Mouse (Mus musculus) neural tube, embryonic 10.5 days (tissue): ENCODE results near the gene Zglp1.

ENCODE experiments used
- DNase-seq: peaks from one replicate; pipeline ENCODE4 v3.0.0-alpha.2; 2017; ENCODE audit warnings: low spot score; ENCODE audit errors: extremely low spot score

The Zglp1 gene

DNA sequence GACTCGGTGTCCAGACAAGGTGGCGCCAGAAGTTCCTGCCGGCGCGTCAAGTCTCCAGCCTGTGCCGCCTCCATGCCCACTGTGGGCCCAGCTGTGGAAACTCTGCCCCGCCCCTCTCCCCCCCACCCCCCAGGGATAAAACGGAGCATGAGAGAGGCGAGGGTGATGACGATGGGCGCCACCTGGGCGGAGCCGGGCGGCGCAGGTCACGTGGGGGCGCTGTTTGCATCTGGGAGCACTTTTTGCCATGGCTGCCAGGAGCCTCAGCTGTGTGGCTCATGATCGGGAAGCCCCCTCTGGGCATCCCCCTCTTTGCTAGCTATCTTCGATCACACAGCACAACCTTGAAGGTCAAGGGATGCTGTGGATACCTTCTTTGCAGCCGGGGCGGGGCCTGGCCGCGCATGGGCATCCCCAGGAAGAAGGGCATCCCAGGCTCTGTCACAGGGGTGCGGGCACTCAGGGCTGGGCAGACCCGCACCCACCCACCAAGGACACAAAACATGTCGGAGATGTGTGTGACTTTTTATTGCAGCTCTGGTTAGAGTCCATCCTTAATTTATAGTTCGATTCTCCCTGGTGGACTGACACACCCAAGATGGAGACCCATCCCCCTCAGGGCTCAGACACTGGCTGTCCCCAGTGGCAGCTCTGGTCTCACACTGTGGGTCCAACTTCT, at the start of gene Zglp1:
Gene Zglp1, minus strand, starts transcription at position 88 of the 679 bp plus-strand sequence.
- DNase-seq = no peak

DNA sequence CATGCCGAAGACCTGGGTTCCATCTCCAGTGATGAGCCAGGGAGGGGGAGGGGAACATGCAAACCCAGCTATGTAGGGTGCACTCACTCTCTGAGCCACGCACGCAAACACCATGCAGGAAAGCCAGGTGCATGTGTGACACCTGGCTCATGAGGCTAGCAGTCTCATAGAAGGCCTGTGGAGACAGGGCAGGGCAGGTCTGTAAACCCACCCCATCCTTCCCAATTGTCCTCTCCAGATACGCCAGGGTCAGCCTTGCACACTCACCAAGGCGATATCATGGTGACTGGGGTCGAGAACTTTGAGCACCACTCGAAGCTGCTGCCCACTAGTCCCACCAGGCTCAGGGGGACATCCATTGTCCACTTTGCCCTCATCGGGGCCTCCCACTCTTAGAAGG, 48.2 kb upstream of the Zglp1 start:
- no peak for DNase-seq

DNA sequence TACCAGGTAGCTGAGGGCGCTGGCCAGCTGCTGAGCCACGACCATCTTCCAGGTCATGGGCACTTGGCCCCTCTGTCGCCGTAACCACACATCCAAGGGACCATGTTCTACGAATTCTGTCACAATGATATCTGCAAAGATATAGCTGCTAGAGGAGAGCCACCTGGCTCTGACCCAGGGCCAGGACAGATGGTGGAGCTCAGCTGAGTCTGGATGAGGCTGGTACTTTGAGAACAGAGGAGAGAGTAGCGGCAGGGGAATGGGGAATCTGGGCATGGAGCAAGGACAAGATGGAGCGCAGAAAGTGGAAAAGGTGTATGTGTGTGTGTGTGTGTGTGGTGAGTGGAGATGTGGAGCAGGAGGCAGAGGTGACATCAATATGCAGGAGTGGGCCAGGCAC, 47.3 kb upstream of the Zglp1 start:
- DNase-seq = no peak

DNA sequence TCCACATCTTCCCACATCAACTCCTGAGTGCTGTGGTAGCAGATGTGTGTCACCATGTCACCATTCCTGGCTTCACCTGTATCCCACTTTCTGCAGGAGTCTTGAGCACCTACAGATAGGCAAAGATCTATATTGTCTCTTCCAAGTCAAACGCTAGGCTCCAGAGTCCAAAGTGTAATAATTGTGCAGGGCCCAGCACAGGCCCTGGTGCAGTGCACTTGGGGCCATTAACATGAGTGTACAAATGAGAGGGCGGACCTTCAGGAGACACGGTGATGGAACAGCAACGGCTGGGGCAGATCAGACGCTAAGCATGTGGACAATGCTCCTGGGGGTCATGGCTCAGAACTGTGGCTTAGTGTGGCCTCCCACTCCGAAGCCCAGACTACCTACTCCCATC, 46.9 kb upstream of the Zglp1 start:
- no peak for DNase-seq

DNA sequence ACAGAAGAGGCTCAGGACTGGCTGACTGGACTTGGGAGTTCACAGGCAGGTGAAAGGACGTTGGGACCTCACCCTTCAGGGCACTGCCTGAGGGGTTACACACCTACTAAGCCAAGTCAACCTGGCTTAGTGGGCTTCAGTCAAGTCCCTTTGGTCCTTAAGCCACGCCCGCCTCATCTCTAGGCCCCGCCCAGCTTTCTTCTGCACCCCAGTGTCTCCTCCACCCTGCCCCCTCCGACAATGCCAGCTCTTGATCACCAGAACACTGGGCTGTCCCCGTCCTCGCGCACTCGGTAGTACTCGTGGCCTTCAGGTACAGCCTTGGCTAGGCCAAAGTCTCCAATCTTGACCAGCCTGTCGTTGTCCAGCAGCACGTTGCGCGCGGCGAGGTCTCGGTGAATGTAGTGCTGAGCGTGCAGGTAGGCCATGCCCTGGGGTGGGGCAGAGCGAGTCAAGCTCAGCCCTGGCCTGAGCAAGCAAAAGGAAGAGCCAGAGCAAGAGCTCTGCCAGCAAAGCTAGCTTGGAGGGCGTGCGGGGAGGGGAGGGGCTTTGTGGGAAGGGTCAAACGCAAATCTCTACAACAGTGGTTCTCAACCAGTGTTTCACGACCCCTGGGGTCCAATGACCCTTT, 40.8 kb upstream of the Zglp1 start:
- DNase-seq = no peak

DNA sequence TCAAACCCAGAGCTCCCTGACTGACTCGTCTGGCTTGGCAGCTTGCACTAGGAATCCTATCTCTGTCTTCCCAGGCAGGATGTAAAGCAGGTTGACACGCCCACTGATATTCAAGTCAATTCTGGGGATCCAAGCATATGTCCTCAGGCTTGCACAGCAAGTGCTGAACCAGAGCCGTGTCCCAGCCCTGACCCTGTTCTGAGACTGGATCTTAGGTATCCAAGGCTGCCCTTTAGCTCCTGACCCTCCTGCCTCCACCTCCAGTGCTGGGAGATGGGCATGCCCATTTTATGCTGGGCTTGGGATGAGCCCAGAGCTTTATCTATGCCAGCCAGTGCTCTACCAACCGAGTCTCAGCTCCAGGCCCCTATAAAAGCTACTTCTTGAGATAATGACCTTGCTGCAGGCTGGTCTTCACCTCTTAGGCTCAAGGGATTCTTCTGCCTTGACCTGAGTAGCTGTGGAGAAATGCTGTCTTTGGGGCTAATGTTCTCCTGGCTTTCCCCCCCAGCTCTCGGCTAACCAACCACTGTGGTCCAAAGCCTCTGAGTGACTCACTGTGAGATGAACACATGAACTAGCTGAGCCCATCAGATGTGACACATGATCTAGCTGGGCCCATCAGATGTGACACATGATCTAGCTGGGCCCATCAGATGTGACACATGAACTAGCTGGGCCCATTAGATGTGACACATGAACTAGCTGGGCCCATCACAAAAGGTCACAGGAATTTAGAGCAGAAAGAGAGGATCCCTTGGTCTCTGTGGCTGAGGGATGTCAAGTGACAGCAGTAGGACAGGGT, 39.1 kb upstream of the Zglp1 start:
- no peak for DNase-seq

DNA sequence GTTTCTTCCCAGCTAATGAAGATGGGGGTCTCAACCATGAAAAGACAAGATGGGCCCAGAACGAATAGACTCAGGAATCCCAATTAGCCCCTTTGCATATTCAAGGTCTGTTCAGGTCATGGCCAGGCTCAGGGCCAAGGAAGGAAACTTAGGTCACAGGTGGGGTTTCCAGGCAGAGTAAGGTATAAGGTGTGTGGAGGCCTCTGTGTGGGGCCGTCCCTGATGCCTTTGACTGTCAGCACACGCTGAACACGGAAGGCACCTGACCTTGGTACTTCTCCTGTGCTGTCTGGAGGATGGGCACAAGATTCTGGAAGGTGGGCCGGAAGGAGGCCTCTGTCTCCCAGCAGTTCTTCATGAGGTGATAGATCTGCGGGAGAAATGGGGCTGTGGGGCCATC, 37.9 kb upstream of the Zglp1 start:
- no peak for DNase-seq

DNA sequence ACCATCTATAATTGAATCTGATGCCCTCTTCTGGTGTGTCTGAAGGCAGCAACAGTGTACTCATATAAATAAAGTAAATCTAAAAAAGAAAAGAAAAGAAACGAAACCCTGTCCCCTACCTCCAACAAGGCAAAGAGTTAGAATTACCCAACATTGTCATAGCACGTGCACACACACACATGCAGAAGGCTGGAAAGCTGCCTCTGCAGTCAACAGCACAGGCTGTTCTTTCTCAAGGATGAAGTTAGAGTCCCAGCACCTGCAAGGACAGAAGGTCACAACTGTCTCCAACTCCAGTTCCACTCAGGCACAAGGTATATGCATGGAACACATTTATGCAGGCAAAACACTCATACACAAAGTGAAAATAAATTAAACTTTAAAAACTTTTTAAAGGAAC, 35.2 kb upstream of the Zglp1 start:
- no peak for DNase-seq

DNA sequence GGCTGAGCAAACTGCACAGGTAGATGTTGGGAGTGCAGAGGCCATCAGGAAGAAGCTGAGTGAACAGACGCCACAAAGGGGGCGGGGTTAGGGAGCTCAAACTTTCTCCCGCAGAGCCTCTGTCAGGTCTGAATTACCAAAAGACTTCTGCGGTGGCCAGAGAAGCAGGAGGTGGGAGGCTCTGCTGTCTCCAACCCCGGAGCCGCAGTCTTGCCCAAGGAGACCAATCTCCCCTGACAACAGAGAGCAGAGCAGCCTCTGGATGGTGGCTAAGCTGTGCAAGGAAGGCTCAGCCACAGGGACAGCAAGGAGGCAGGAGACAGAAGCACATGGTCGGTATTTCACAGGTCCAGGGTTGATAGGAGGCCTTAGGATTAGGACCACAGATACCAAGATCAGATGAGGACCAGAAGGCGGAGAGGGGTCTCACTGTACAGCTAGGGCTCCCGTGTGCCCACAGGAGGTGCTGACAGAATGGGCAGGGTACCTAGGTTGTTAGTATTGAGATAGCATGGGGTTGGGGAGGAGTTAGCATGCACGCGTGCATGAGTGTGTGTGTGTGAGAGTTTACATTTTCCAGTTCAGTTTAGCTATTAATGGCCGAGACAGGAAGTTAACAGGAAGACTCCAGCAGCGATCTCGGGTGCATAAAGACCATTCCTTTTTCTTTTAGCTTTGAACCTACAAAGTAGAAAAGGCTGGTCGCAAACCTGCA, 33.7 kb upstream of the Zglp1 start:
- no peak for DNase-seq

DNA sequence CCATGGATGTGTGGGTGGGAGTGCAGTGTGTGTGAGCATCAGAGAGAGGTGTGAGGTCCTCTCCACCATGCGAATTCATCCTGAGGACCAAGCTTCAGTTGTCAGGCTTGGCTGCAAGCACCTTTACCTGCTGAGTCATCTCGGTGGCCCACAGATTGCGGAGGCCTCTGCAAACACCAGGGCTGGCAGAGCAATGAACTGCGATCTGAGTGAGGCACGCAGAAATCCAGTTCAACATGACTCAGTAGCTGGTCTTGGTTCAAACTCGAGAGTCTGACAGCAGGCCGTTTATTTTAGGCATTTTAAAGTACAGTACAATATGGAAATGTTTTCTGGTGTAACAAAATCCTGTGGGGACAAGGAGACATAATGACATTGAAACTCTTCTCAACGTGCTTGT, 30.9 kb upstream of the Zglp1 start:
- no peak for DNase-seq

DNA sequence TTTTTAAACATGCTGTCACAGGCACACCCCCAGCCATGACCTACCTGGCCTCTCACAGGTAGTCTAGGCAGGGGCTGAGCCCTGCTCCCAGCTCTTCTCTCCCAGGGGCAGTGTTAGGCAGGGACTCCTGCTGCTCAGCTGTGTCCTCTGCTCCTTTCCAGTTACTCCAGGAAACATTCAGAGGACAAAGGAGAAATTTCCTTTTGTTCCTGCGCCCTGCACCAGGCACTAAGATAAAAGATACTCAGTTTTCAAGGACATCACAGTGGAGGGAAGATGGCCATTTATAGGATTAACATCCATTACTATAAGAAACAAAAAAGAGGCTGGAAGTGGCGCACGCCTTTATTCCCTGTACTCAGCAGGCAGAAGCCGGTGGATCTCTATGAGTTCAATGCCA, 29.1 kb upstream of the Zglp1 start:
- DNase-seq = no peak

DNA sequence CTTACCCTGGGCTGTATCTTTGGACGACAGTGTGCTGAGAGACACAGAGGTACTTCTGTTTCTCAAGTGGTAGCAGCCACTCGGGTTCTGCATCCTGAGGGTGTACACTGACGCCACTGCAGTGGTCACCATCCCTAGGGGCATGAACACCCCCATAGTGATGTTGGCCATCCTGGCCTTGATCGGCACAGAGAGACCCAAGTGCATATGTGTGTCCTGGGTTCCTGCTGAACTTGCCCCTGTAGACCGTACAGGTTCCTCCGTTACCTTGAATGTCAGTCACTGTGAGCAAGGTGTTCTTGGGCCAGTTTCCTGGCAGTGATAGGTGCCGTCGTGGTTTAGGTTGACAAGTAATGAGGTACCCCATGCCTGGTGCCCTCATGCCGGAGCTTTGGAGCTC, 26.5 kb upstream of the Zglp1 start:
- no peak for DNase-seq

DNA sequence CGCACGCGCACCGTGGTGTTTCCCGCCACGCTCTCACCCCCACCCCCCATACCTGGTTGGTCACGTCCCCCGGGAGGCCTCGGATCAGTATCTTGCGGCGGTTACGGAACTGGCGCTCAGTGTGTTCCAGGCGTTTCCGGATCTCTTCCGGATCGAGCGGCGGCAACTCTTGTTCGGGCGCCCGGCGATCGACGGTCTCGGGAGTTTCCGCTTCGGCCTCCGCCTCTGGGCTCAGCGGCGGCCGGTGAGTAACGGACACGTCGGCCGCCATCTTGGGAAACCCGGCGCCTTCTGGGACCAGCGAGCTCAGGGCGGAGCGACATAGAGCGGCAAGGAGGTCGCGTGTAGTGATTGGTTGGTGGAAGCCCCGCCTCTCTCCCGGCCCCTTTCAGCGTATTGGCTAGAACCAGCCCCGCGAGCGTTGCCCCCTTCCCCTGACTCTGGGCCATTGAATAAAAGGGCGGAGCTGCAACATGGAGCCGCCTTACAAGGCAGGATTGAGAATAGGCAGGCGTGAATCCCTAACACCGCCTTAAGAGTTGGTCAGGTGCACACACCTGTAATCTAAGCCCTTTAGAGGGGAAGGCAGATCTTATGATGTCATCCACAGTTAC, 24.9 kb upstream of the Zglp1 start, which contains the start of the genes Gm38431 and Raver1:
Gene Gm38431, minus strand, starts transcription at position 291 of the 614 bp plus-strand sequence.
Gene Raver1, minus strand, starts transcription at position 302 of the 614 bp plus-strand sequence.
- peak; percentile 95 for DNase-seq

DNA sequence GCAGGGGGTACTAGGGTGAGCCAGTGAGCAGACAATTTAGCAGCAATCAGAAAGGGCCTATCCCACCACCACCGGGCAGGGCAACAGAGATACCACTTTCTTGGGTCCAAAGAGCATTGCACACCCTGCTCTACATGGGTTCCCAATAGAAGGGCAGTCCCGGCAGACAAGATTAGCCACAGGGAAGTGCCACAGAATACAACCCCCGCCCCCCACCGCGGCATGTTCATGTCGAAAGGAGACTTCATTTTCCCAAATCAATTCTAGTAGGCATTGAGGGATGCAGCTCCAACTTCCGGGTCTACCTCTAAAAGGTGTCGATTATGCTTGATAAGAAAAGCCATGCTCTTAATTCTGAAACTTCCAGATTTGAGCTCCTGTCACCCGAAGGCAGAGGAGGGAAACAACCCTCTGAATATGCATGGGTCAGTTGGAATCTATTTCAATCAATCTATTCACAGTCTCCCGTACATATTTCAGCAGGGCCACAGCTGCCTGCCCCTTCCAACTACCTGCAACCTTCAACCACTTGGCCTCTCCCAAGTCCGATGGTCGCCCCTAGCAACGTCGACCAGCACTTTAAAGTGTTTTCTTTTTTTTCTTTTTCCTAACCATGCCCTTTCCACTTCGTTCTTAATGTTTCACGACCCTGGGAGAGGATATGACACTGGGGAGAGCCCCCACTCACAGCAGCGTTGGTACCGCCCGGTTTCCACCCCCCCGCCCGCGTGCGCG, 24.2 kb upstream of the Zglp1 start:
- DNase-seq = no peak

DNA sequence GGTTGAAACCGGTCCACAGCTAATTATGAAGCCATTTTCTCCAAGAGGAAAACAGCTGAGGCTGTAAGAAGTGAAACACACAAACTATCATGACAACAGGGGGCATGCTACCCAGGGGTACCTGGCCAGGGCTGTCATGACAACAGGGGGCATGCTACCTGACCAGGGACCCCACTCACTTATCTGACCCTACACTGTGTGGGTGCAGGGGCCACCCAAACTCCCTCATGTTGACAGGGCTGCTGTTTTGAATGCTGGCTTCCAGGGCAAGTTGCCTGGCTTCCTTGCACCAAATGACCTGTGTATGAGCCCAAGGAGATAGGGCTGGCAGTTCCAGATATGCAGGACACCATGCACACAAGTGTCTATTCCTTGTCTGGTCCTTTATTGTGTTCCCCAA, 23.6 kb upstream of the Zglp1 start:
- DNase-seq = no peak

DNA sequence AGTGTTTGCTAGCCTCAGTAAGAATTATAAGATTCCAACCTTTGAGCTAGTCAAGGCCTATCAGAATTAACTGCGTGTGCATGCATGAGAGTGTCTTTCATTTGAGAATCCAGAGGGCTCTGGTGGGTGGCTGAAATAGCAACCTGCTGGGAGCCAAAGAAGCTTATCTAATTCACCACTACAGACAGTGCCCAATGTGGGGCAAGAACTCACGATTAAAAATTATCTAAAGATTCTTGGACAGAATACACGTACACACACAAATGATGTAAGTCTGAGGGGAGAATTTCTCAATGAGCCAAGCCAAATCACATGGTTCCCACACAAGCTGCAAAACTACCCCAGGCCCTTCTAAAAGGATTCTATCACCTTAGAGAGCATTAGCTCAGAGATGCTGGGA, 16.4 kb upstream of the Zglp1 start:
- DNase-seq = no peak

DNA sequence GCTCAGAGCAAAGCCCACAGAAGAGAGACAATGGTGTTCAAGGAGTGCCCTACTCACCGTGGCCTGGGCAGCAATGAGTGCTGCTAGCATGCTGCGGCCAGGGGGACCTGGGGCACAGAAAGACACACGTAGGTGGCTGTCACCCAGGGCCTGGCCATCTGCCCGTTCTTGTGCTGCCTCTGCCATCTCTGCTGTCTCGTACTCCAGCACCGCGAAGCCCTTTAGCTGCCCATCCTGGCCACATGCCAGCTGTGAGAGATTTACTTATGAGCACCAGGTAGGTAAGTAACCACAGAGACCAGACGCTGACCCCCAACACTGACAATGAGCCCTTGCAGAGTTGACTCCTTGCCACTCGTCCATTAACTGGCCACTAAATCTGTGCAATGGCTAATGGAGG, 14.2 kb upstream of the Zglp1 start:
- DNase-seq = no peak

DNA sequence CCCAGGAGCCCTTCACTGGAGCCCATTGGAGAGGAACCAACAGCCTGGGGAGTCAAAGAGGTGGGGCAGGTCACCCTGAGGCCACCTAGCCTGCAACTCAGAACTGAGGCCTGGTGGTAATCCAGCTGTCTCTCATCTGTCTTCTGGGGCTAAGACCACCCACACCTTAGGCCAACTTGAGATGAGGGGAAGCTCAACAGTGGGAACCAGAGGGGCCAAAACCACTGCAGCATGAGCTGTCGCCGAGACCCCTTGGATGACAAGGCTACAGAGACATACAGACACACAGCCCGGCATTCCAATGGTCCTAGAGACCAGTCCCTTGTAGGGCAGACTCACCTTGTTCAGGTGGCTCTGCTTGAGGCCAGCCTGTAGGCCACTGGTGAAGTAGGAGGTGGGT, 8.7 kb upstream of the Zglp1 start:
- DNase-seq = no peak

DNA sequence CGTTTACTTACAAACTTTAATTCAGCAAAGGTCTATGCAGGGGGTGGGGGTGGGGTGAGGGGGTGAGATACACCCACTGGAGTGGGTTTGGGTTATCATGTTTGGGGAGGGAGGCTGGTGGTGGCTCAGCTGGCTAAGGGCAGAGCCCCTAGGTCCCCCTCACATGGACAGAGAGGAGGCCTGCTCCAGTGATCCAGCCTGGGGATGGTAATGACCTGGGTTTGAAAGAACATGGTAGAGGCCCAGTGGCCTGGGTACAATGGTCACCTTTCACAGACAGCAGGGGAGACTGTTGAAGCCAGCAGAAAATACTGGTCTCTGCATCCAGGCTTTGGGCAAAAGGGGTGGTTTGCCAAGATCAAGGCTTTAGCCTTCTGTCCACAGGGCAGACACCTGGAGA, 7.3 kb upstream of the Zglp1 start:
- DNase-seq = no peak

DNA sequence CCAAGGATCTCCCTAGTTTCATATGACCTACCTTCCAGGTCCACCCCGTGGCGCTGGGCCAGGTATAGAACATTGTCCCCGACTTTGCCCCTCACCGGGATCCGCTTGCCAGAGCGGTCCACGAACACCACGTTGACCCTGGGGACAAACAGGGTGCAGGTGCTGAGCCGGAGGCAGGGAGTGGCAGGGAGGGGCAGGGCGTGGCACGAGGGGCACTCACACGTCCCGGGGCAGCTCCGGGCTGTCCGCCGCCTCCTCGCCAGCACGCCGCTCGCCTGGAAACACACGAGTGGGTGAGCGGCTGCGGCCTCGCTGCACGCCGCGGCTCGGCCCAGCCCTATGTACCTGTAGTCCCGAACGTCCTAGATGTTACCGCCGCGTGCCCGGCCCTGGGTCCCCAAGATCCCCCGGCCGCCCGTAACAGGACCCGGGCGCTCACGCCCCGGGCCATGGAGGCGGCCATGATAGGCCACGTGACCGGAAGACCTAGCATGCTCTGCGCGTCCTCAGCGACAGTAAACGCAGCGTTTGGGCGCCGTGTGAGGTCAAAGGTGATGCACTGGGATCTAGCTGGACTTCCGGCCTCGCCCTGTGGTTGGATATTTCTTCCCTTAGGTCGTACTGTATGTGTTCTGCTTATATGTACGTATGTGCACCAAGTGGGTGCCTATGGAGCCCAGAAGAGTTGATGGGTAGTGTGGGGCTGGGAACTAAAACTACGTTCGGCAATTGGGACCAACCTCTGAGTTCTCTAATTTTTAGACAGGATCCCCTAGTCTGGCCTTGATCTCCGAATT, 6.3 kb upstream of the Zglp1 start, which contains the start of the genes Gm49373 and Fdx1l:
Gene Gm49373, minus strand, starts transcription at position 53 of the 797 bp plus-strand sequence.
Gene Fdx1l, minus strand, starts transcription at position 571 of the 797 bp plus-strand sequence.
- DNase-seq = peak; percentile 90
